Comparison of ENCODE assay signal across 35 mouse cellular contexts in genomic region chr12:111349540-111350231, GRCm38 (mm10). TPM values are rescaled to one million over a fixed set of nuclear protein-coding genes. Genes with fewer than 3 reads are reported as not detected.
DNase-seq lines count a peak whose midpoint lies in the region; TF ChIP-seq lines count a peak whose summit lies in the region.
"Had no signal": no experiment of that assay in that cellular context is flagged by ENCODE, and none has a peak within 500 bp of the region (broad histone marks: within the 10 kb centered on the region; RNA-seq: fewer than 3 reads in every experiment).

No protein-coding gene starts in this region.

- peaks cover 31% of the 10 kb centered on the region for H3K4me1 ChIP-seq in cerebellum, adult 2 months (ENCODE audit: control insufficient read depth, insufficient read depth, low read length)

- no peak for TF ChIP-seq POLR2A in cerebellum, adult 2 months (IDR thresholded peaks at IDR 0.05; ENCODE audit: borderline replicate concordance, insufficient read depth, low read length)

- no peak overlapping the region for H3K4me3 ChIP-seq in cerebellum, adult 2 months (replicated peaks; ENCODE audit: insufficient read depth, low read depth, low read length)
- H3K4me3 ChIP-seq: embryonic facial prominence, embryonic 13.5 days; forebrain, embryonic 10.5 days; forebrain, embryonic 15.5 days; heart, embryonic 10.5 days; heart, embryonic 15.5 days; hindbrain, embryonic 12.5 days; intestine, embryonic 15.5 days; layer of hippocampus, adult 2 months; left cerebral cortex, adult 2 months; limb, embryonic 12.5 days; midbrain, embryonic 13.5 days; neural tube, embryonic 13.5 days had no signal

- 54% methylated on average over 15 of the region's 15 CpGs for WGBS in cerebellum, adult 2 months

- peak overlapping the region; percentile 8; the same call in 1 of the 2 replicates for H3K27ac ChIP-seq in cerebellum, adult 2 months (ENCODE audit: insufficient read depth, low read length)
- H3K27ac ChIP-seq: embryonic facial prominence, embryonic 13.5 days; forebrain, embryonic 10.5 days; forebrain, embryonic 15.5 days; heart, embryonic 10.5 days; heart, embryonic 15.5 days; hindbrain, embryonic 12.5 days; hindbrain, postnatal 0 days; intestine, embryonic 15.5 days; layer of hippocampus, adult 2 months; left cerebral cortex, adult 2 months; limb, embryonic 12.5 days; macrophage; midbrain, embryonic 13.5 days; neural tube, embryonic 13.5 days; stomach, postnatal 0 days had no signal

- no peak for TF ChIP-seq CTCF in cerebellum, adult 2 months (IDR thresholded peaks at IDR 0.05; ENCODE audit: borderline replicate concordance, insufficient read depth, low read depth, low read length)

- DNase-seq in adrenal gland, postnatal 25 days = peak; percentile 30
- DNase-seq in adrenal gland, postnatal 4 days (ENCODE audit: low spot score in 2 of 2) = no peak
- peak in 1 of 2 experiments; percentile 55 for DNase-seq in cerebellum, adult 2 months
- DNase-seq in cerebellum, postnatal 4 days (ENCODE audit: low spot score in 2 of 2) = no peak
- DNase-seq in urinary bladder, postnatal 14 days (ENCODE audit: low spot score) = peak; percentile 43
- DNase-seq in urinary bladder, postnatal 4 days (ENCODE audit: low spot score in 2 of 2) = no peak
- DNase-seq in frontal cortex, postnatal 25 days (ENCODE audit: low spot score in 2 of 2) = no peak
- DNase-seq: B cell, adult 2 months; gastrocnemius, postnatal 10 days; kidney, adult 2 months; kidney, postnatal 36 days; liver, postnatal 0 days; lung, postnatal 10 days; right cerebral cortex, postnatal 4 days; thymus, adult 18-20 months; thymus, postnatal 25 days had no signal

- H3K27me3 ChIP-seq in cerebellum, adult 2 months (ENCODE audit: control insufficient read depth, insufficient read depth, low read length) = no peaks in the 10 kb centered on the region
- H3K27me3 ChIP-seq: embryonic facial prominence, embryonic 13.5 days; forebrain, embryonic 15.5 days; heart, embryonic 15.5 days; hindbrain, embryonic 12.5 days; intestine, embryonic 15.5 days; limb, embryonic 12.5 days; midbrain, embryonic 13.5 days; neural tube, embryonic 13.5 days had no signal

RNA-seq across cellular contexts. Expression of gene Cdc42bpb, which starts 27.8 kb away (rescaled TPM):
- 123 and 157 TPM in 2 replicates for total RNA-seq in adrenal gland, postnatal 25 days (2021)
- total RNA-seq in adrenal gland, postnatal 4 days (2021) = 100 to 1,000 TPM; 127 to 134 TPM
- 176 and 177 TPM in 2 replicates for polyA plus RNA-seq in cerebellum, adult 2 months (2012; rRNA removed)

RNA-seq across cellular contexts. Expression of gene Lbhd2, which starts 56.9 kb away (rescaled TPM):
- total RNA-seq in adrenal gland, postnatal 25 days (2021) = 0.85 TPM in 1 of 2 replicates, not detected in the other
- 1 to 10 TPM; 1.1 to 3.0 TPM for total RNA-seq in adrenal gland, postnatal 4 days (2021)
- polyA plus RNA-seq in cerebellum, adult 2 months (2012; rRNA removed) = 1.5 and 2.5 TPM in 2 replicates
- total RNA-seq: common myeloid progenitor, adult 5-6 weeks; granulocyte monocyte progenitor cell, adult 5-6 weeks; heart, postnatal 25 days; megakaryocyte-erythroid progenitor cell, adult 5-6 weeks had no signal
- polyA plus RNA-seq: forebrain, embryonic 10.5 days; macrophage; midbrain, embryonic 13.5 days; neural tube, embryonic 13.5 days had no signal

Comparison
In these comparisons a context has a peak if more than half of its experiments do, and no peak if none do; other contexts are left out.
1. DNase-seq: peak in adrenal gland, postnatal 25 days (single experiment) and urinary bladder, postnatal 14 days (single experiment); none in adrenal gland, postnatal 4 days (0 of 2), cerebellum, postnatal 4 days (0 of 2), urinary bladder, postnatal 4 days (0 of 2) and frontal cortex, postnatal 25 days (0 of 2).